Mouse (Mus musculus) left cerebral cortex, postnatal 14 days (tissue): Measurements from ENCODE around the gene Pes1. TPM values are rescaled to one million over a fixed set of nuclear protein-coding genes. Genes with fewer than 3 reads are reported as not detected.
"Not testable (repeated sequence)": the region's sequence is repeated elsewhere in the genome, so short reads cannot be mapped to it uniquely, and the experiment has no call there.

Experiments used
- DNase-seq, 2 experiments: peaks; one replicate each; pipeline ENCODE4 v3.0.0; 2021 to 2022; ENCODE audit warnings: low spot score in 2 of 2, mixed read lengths in 1 of 2
- intact Hi-C: fragments of 180-260 bp; cut with DNase I; formaldehyde crosslinking; loops from one replicate; pipeline ENCODE4 v1.15.1; 2025
- long read RNA-seq, 2 experiments: library from polyadenylated mRNA; stranded (forward); transcript quantifications; one replicate each; pipeline ENCODE4 v2.0.0; 2021
- total RNA-seq, 2 experiments: library from RNA; stranded (reverse); gene quantifications; 2 replicates each; pipeline ENCODE4 v1.2.3; 2021

Pes1 gene
- 10 to 100 TPM; 35.5 to 40.4 TPM for total RNA-seq
- long read RNA-seq, experiment 1, transcript Pes1-201 (15 exons, 2,911 nt), result major isoform, 21 of 30 reads
- long read RNA-seq, experiment 1, partial matches to known transcripts, result 4 of 30 reads
- long read RNA-seq, experiment 1, other reads (novel, unspliced or antisense), result 5 of 30 reads
- long read RNA-seq, experiment 2, transcript Pes1-201 (15 exons, 2,911 nt), result major isoform, 17 of 18 reads
- long read RNA-seq, experiment 2, partial matches to known transcripts, result 0 of 18 reads
- long read RNA-seq, experiment 2, other reads (novel, unspliced or antisense), result 1 of 18 reads

- intact Hi-C loops, result no loop called here
- DNase-seq, result peak; percentile 81 to 85
These were observed at the start of gene Pes1 for GRCm38 (mm10) chr11:3963610-3964415. Gene Pes1 (plus strand): TSS chr11:3963975.

GRCm38 (mm10) chr11:3914109-3914840, 49.5 kb upstream of the Pes1 start, which contains the start of gene Slc35e4:
Gene Slc35e4 (minus strand): TSS chr11:3914664.
- intact Hi-C loops, result loop anchor here (5.0 kb wide), 1 partner anchor 107 kb away; no protein-coding TSS in a partner anchor
- DNase-seq, result peak; percentile 79 to 86

- intact Hi-C loops, result no loop called here
- no peak for DNase-seq
These were observed 45.0 kb upstream of the Pes1 start for GRCm38 (mm10) chr11:3918738-3919137.

GRCm38 (mm10) chr11:3920476-3920875, 43.3 kb upstream of the Pes1 start:
- no peak for DNase-seq

GRCm38 (mm10) chr11:3921281-3921850, 42.4 kb upstream of the Pes1 start:
- DNase-seq, result peak; percentile 66 to 72
- intact Hi-C loops, result loop anchor here (10.0 kb wide), 1 partner anchor 227 kb away; no protein-coding TSS in a partner anchor

More at GRCm38 (mm10) chr11:3920476-3920875, 43.3 kb upstream of the Pes1 start:
- intact Hi-C loops, result loop anchor here (10.0 kb wide), 1 partner anchor 226 kb away; no protein-coding TSS in a partner anchor

- intact Hi-C loops, result loop anchor here (10.0 kb wide), 1 partner anchor 227 kb away; no protein-coding TSS in a partner anchor
- no peak for DNase-seq
These were observed 41.7 kb upstream of the Pes1 start for GRCm38 (mm10) chr11:3922115-3922514.

- DNase-seq, result no peak
- intact Hi-C loops, result loop anchor here (10.0 kb wide), 1 partner anchor 228 kb away; no protein-coding TSS in a partner anchor
These were observed 41.0 kb upstream of the Pes1 start for GRCm38 (mm10) chr11:3922731-3923130.

- no peak for DNase-seq
These were observed 37.9 kb upstream of the Pes1 start for GRCm38 (mm10) chr11:3925916-3926315.

GRCm38 (mm10) chr11:3930019-3930418, 33.8 kb upstream of the Pes1 start:
- intact Hi-C loops, result no loop called here
- peak in 1 of 2 experiments; percentile 1 for DNase-seq

More at GRCm38 (mm10) chr11:3925916-3926315, 37.9 kb upstream of the Pes1 start:
- intact Hi-C loops, result loop anchor here (10.0 kb wide), 1 partner anchor 231 kb away; no protein-coding TSS in a partner anchor

GRCm38 (mm10) chr11:3930931-3931330, 32.8 kb upstream of the Pes1 start:
- DNase-seq, result no peak
- intact Hi-C loops, result no loop called here

- intact Hi-C loops, result no loop called here
- DNase-seq, result peak; percentile 68 to 69
These were observed 32.1 kb upstream of the Pes1 start, which contains the start of gene Tcn2 for GRCm38 (mm10) chr11:3931511-3932211. Gene Tcn2 (minus strand): TSS chr11:3932159.

- intact Hi-C loops, result no loop called here
- no peak for DNase-seq
These were observed 30.0 kb upstream of the Pes1 start for GRCm38 (mm10) chr11:3933756-3934285.

- DNase-seq, result no peak
- intact Hi-C loops, result no loop called here
These were observed 28.6 kb upstream of the Pes1 start for GRCm38 (mm10) chr11:3935135-3935534.

- intact Hi-C loops, result no loop called here
- DNase-seq, result no peak
These were observed 27.5 kb upstream of the Pes1 start for GRCm38 (mm10) chr11:3936318-3936717.

GRCm38 (mm10) chr11:3937321-3937874, 26.4 kb upstream of the Pes1 start:
- intact Hi-C loops, result no loop called here
- DNase-seq, result no peak

- DNase-seq, result no peak
- intact Hi-C loops, result no loop called here
These were observed 22.4 kb upstream of the Pes1 start for GRCm38 (mm10) chr11:3941371-3941770.

- intact Hi-C loops, result no loop called here
- DNase-seq, result no peak
These were observed 17.4 kb upstream of the Pes1 start for GRCm38 (mm10) chr11:3946386-3946785.

GRCm38 (mm10) chr11:3954876-3955275, 8.9 kb upstream of the Pes1 start:
- DNase-seq, intact Hi-C loops: not testable (repeated sequence)
